Mouse (Mus musculus) frontal cortex, postnatal 10 days (tissue): Measurements from ENCODE around the gene Galnt10.

Source experiments
- DNase-seq, 2 experiments: peaks; one replicate each; pipeline ENCODE4 v3.0.0; 2022; ENCODE audit warnings: low spot score in 2 of 2, mixed read lengths in 1 of 2

Galnt10 gene

GRCm38 (mm10) chr11:57635148-57635547 is 10.1 kb upstream of the Galnt10 start:
- no peak for DNase-seq

GRCm38 (mm10) chr11:57643691-57644090 is 1.6 kb upstream of the Galnt10 start:
- DNase-seq, result no peak

- DNase-seq, result no peak
Observed at GRCm38 (mm10) chr11:57644245-57645017, 811 bp upstream of the Galnt10 start.

- no peak for DNase-seq
Observed at GRCm38 (mm10) chr11:57645847-57646246, 605 bp downstream of the Galnt10 start.

GRCm38 (mm10) chr11:57646416-57646815 is 1.2 kb downstream of the Galnt10 start:
- no peak for DNase-seq

GRCm38 (mm10) chr11:57646940-57647339 is 1.7 kb downstream of the Galnt10 start:
- no peak for DNase-seq

GRCm38 (mm10) chr11:57647446-57647845 is 2.2 kb downstream of the Galnt10 start:
- no peak for DNase-seq

GRCm38 (mm10) chr11:57648196-57648800 is 3.1 kb downstream of the Galnt10 start:
- no peak for DNase-seq

GRCm38 (mm10) chr11:57649269-57649668 is 4.0 kb downstream of the Galnt10 start:
- DNase-seq, result no peak

GRCm38 (mm10) chr11:57649671-57650070 is 4.4 kb downstream of the Galnt10 start:
- no peak for DNase-seq

GRCm38 (mm10) chr11:57650867-57651266 is 5.6 kb downstream of the Galnt10 start:
- no peak for DNase-seq

GRCm38 (mm10) chr11:57651281-57651810 is 6.1 kb downstream of the Galnt10 start:
- DNase-seq, result peak; percentile 52 to 63

GRCm38 (mm10) chr11:57652206-57652922 is 7.1 kb downstream of the Galnt10 start:
- no peak for DNase-seq

- no peak for DNase-seq
Observed at GRCm38 (mm10) chr11:57652923-57653660, 7.8 kb downstream of the Galnt10 start.

GRCm38 (mm10) chr11:57653796-57654195 is 8.6 kb downstream of the Galnt10 start:
- DNase-seq, result no peak

- no peak for DNase-seq
Observed at GRCm38 (mm10) chr11:57654386-57654785, 9.1 kb downstream of the Galnt10 start.

GRCm38 (mm10) chr11:57654977-57655397 is 9.7 kb downstream of the Galnt10 start:
- DNase-seq, result no peak

GRCm38 (mm10) chr11:57655669-57656325 is 10.6 kb downstream of the Galnt10 start:
- DNase-seq, result no peak

- no peak for DNase-seq
Observed at GRCm38 (mm10) chr11:57656602-57657275, 11.5 kb downstream of the Galnt10 start.

- DNase-seq, result no peak
Observed at GRCm38 (mm10) chr11:57657370-57658072, 12.3 kb downstream of the Galnt10 start.
